Mouse (Mus musculus): ENCODE data around the gene Mansc4.

DNA sequence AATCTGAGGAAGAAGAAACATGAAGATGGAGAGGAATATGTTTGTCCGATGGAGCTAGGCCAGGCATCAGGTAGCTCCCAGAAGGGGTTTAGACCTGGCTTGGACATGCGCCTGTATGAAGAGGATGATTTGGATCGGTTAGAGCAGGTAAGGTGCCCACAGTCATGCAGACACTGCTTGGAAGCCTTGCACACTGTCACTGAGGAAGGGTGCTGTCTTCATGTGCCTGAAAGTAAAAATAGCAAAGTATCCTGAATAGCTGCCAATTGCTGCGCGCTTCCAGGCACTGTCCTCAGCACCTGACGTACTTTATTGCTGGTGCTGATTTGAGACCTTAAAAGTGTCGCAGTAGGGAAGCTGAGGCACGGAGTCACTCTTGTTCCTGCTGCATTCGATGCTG, 57.2 kb downstream of the Mansc4 start:
- TF ChIP-seq CTCF (IDR thresholded peaks at IDR 0.05; ENCODE audit: control insufficient read depth, insufficient read depth, low read length) (no peak), POLR2A (IDR thresholded peaks at IDR 0.05; ENCODE audit: borderline replicate concordance, control insufficient read depth, low read depth, low read length) (no peak)
